Mouse (Mus musculus): ENCODE data around the gene Rnpep. TPM values are rescaled to one million over a fixed set of nuclear protein-coding genes. Genes with fewer than 3 reads are reported as not detected.
A peak's percentile ranks its signal among the peaks of the same experiment; 100 is the strongest.
"Not testable (repeated sequence)": the region's sequence is repeated elsewhere in the genome, so short reads cannot be mapped to it uniquely, and the experiment has no call there.

Gene Rnpep
- polyA plus RNA-seq, 1 experiment from 2014 or later: 108 TPM

- Histone ChIP-seq H3K4me1 (replicated peaks; ENCODE audit: control insufficient read depth, insufficient read depth, low read length) (peaks cover 13% of the 10 kb centered on the region), H3K4me3 (ENCODE audit: low read length) (no peak overlapping the region), H3K9ac (ENCODE audit: low read length) (no peak overlapping the region), H3K27ac (ENCODE audit: low read length) (peak overlapping the region; percentile 26; the same call in 1 of the 2 replicates), H3K9me3 (ENCODE audit: control insufficient read depth, low read length) (no peaks in the 10 kb centered on the region), H3K4me2 (ENCODE audit: low read depth, low read length) (peak overlapping the region; percentile 32), H3K27me3 (ENCODE audit: control insufficient read depth, insufficient read depth, low read depth, low read length) (peaks cover 2% of the 10 kb centered on the region; the same call in 1 of the 2 replicates), H3K36me3 (ENCODE audit: control insufficient read depth, insufficient read depth, low read length) (no peaks in the 10 kb centered on the region)
- peak; percentile 79 for ATAC-seq (ENCODE audit: low read depth)
- 12% methylated on average over 15 of the region's 15 CpGs for WGBS
Measured at GRCm38 (mm10) chr1:135248434-135248850, 35.4 kb downstream of the Rnpep start.

- Histone ChIP-seq H3K27ac (ENCODE audit: low read length) (no peak overlapping the region), H3K4me3 (ENCODE audit: low read length) (no peak overlapping the region), H3K4me2 (ENCODE audit: low read depth, low read length) (no peak overlapping the region), H3K27me3 (ENCODE audit: control insufficient read depth, insufficient read depth, low read depth, low read length) (peaks cover 2% of the 10 kb centered on the region; the same call in 1 of the 2 replicates), H3K36me3 (ENCODE audit: control insufficient read depth, insufficient read depth, low read length) (no peaks in the 10 kb centered on the region), H3K9ac (ENCODE audit: low read length) (no peak overlapping the region), H3K9me3 (ENCODE audit: control insufficient read depth, low read length) (no peaks in the 10 kb centered on the region), H3K4me1 (replicated peaks; ENCODE audit: control insufficient read depth, insufficient read depth, low read length) (no peaks in the 10 kb centered on the region)
- WGBS: 76% methylated on average over 8 of the region's 8 CpGs
- no peak for ATAC-seq (ENCODE audit: low read depth)
Measured at GRCm38 (mm10) chr1:135244014-135244413, 39.9 kb downstream of the Rnpep start.

- not testable (repeated sequence) for H3K27me3 ChIP-seq (ENCODE audit: control insufficient read depth, insufficient read depth, low read depth, low read length); H3K9me3 ChIP-seq (ENCODE audit: control insufficient read depth, low read length); H3K4me2 ChIP-seq (ENCODE audit: low read depth, low read length); H3K36me3 ChIP-seq (ENCODE audit: control insufficient read depth, insufficient read depth, low read length); H3K27ac ChIP-seq (ENCODE audit: low read length); H3K4me3 ChIP-seq (ENCODE audit: low read length); H3K9ac ChIP-seq (ENCODE audit: low read length); ATAC-seq (ENCODE audit: low read depth); H3K4me1 ChIP-seq (replicated peaks; ENCODE audit: control insufficient read depth, insufficient read depth, low read length)
- 82% methylated on average over 4 of the region's 4 CpGs for WGBS
Measured at GRCm38 (mm10) chr1:135240206-135240605, 43.7 kb downstream of the Rnpep start.

- Histone ChIP-seq H3K9ac (ENCODE audit: low read length) (no peak overlapping the region), H3K9me3 (ENCODE audit: control insufficient read depth, low read length) (no peaks in the 10 kb centered on the region), H3K4me1 (replicated peaks; ENCODE audit: control insufficient read depth, insufficient read depth, low read length) (no peaks in the 10 kb centered on the region), H3K27me3 (ENCODE audit: control insufficient read depth, insufficient read depth, low read depth, low read length) (no peaks in the 10 kb centered on the region), H3K4me2 (ENCODE audit: low read depth, low read length) (no peak overlapping the region), H3K27ac (ENCODE audit: low read length) (no peak overlapping the region), H3K4me3 (ENCODE audit: low read length) (no peak overlapping the region), H3K36me3 (ENCODE audit: control insufficient read depth, insufficient read depth, low read length) (no peaks in the 10 kb centered on the region)
- WGBS: 52% methylated on average over 12 of the region's 12 CpGs
- no peak for ATAC-seq (ENCODE audit: low read depth)
Measured at GRCm38 (mm10) chr1:135237131-135237851, 46.6 kb downstream of the Rnpep start.

GRCm38 (mm10) chr1:135234771-135235170 is 49.1 kb downstream of the Rnpep start:
- no peak overlapping the region for H3K27ac ChIP-seq (ENCODE audit: low read length)
- H3K36me3 ChIP-seq (ENCODE audit: control insufficient read depth, insufficient read depth, low read length): no peaks in the 10 kb centered on the region
- no peaks in the 10 kb centered on the region for H3K9me3 ChIP-seq (ENCODE audit: control insufficient read depth, low read length)
- no peak overlapping the region for H3K4me3 ChIP-seq (ENCODE audit: low read length)
- H3K4me1 ChIP-seq (replicated peaks; ENCODE audit: control insufficient read depth, insufficient read depth, low read length): no peaks in the 10 kb centered on the region
- no peak overlapping the region for H3K4me2 ChIP-seq (ENCODE audit: low read depth, low read length)
- no peak overlapping the region for H3K9ac ChIP-seq (ENCODE audit: low read length)
- 79% methylated on average over 12 of the region's 12 CpGs for WGBS
- H3K27me3 ChIP-seq (ENCODE audit: control insufficient read depth, insufficient read depth, low read depth, low read length): no peaks in the 10 kb centered on the region
- ATAC-seq (ENCODE audit: low read depth): no peak

- H3K27ac ChIP-seq (ENCODE audit: low read length): no peak overlapping the region
- no peak overlapping the region for H3K4me2 ChIP-seq (ENCODE audit: low read depth, low read length)
- no peaks in the 10 kb centered on the region for H3K36me3 ChIP-seq (ENCODE audit: control insufficient read depth, insufficient read depth, low read length)
- H3K9ac ChIP-seq (ENCODE audit: low read length): no peak overlapping the region
- 86% methylated on average over 6 of the region's 6 CpGs for WGBS
- H3K27me3 ChIP-seq (ENCODE audit: control insufficient read depth, insufficient read depth, low read depth, low read length): no peaks in the 10 kb centered on the region
- ATAC-seq (ENCODE audit: low read depth): no peak
- no peaks in the 10 kb centered on the region for H3K4me1 ChIP-seq (replicated peaks; ENCODE audit: control insufficient read depth, insufficient read depth, low read length)
- H3K4me3 ChIP-seq (ENCODE audit: low read length): no peak overlapping the region
- H3K9me3 ChIP-seq (ENCODE audit: control insufficient read depth, low read length): no peaks in the 10 kb centered on the region
Measured at GRCm38 (mm10) chr1:135233961-135234360, 49.9 kb downstream of the Rnpep start.

- not testable (repeated sequence) for H3K9me3 ChIP-seq (ENCODE audit: control insufficient read depth, low read length); H3K27ac ChIP-seq (ENCODE audit: low read length); H3K36me3 ChIP-seq (ENCODE audit: control insufficient read depth, insufficient read depth, low read length); H3K4me3 ChIP-seq (ENCODE audit: low read length); H3K9ac ChIP-seq (ENCODE audit: low read length); H3K4me1 ChIP-seq (replicated peaks; ENCODE audit: control insufficient read depth, insufficient read depth, low read length); H3K4me2 ChIP-seq (ENCODE audit: low read depth, low read length); ATAC-seq (ENCODE audit: low read depth); H3K27me3 ChIP-seq (ENCODE audit: control insufficient read depth, insufficient read depth, low read depth, low read length)
- 77% methylated on average over 20 of the region's 20 CpGs for WGBS
Measured at GRCm38 (mm10) chr1:135231878-135232277, 52.0 kb downstream of the Rnpep start.

- 47% methylated on average over 13 of the region's 13 CpGs for WGBS
- Histone ChIP-seq H3K4me1 (replicated peaks; ENCODE audit: control insufficient read depth, insufficient read depth, low read length) (no peaks in the 10 kb centered on the region; the same call in 1 of the 2 replicates), H3K36me3 (ENCODE audit: control insufficient read depth, insufficient read depth, low read length) (no peaks in the 10 kb centered on the region)
Measured at GRCm38 (mm10) chr1:135227339-135227950, 56.4 kb downstream of the Rnpep start.

GRCm38 (mm10) chr1:135224981-135225604 is 58.8 kb downstream of the Rnpep start:
- Histone ChIP-seq H3K4me3 (ENCODE audit: low read length) (no peak overlapping the region), H3K4me2 (ENCODE audit: low read depth, low read length) (no peak overlapping the region), H3K27me3 (ENCODE audit: control insufficient read depth, insufficient read depth, low read depth, low read length) (no peaks in the 10 kb centered on the region), H3K9ac (ENCODE audit: low read length) (no peak overlapping the region), H3K4me1 (replicated peaks; ENCODE audit: control insufficient read depth, insufficient read depth, low read length) (no peaks in the 10 kb centered on the region; the same call in 1 of the 2 replicates), H3K27ac (ENCODE audit: low read length) (no peak overlapping the region), H3K9me3 (ENCODE audit: control insufficient read depth, low read length) (no peaks in the 10 kb centered on the region), H3K36me3 (ENCODE audit: control insufficient read depth, insufficient read depth, low read length) (no peaks in the 10 kb centered on the region)
- ATAC-seq (ENCODE audit: low read depth): no peak
- WGBS: 19% methylated on average over 6 of the region's 6 CpGs

More at GRCm38 (mm10) chr1:135227339-135227950, 56.4 kb downstream of the Rnpep start:
- Histone ChIP-seq H3K27ac (ENCODE audit: low read length) (peak overlapping the region; percentile 84), H3K4me3 (ENCODE audit: low read length) (no peak overlapping the region), H3K9me3 (ENCODE audit: control insufficient read depth, low read length) (no peaks in the 10 kb centered on the region), H3K27me3 (ENCODE audit: control insufficient read depth, insufficient read depth, low read depth, low read length) (no peaks in the 10 kb centered on the region), H3K4me2 (ENCODE audit: low read depth, low read length) (0 out of 2 replicates have a peak overlapping the region, but pooled peaks have one; percentile 4), H3K9ac (ENCODE audit: low read length) (0 out of 2 replicates have a peak overlapping the region, but pooled peaks have one; percentile 17)
- peak; percentile 94 for ATAC-seq (ENCODE audit: low read depth)

Measured in lung, embryonic 16.5 days (tissue).